Mouse (Mus musculus): ENCODE data around the gene Gfod2. TPM values are rescaled to one million over a fixed set of nuclear protein-coding genes. Genes with fewer than 3 reads are reported as not detected.
A peak's percentile ranks its signal among the peaks of the same experiment; 100 is the strongest.

Gene Gfod2
- total and polyA plus RNA-seq, 3 experiments: 7.8 to 14.2 (median 8.1) TPM

- DNase-seq: peak; percentile 52
These were observed 72.6 kb downstream of the Gfod2 start, which contains the start of gene Carmil2 for GRCm38 (mm10) chr8:105685796-105686308. Gene Carmil2, plus strand, starts transcription at chr8:105686274.

GRCm38 (mm10) chr8:105685325-105685724, 73.1 kb downstream of the Gfod2 start:
- no peak for DNase-seq

- DNase-seq: no peak
These were observed 80.6 kb downstream of the Gfod2 start for GRCm38 (mm10) chr8:105677891-105678290.

Other genes starting within 250 kb of the Gfod2 start
- gene Hsd11b2, start 239.9 kb downstream of the Gfod2 start, total RNA-seq (2021): under 1 TPM; 0.14 to 0.35 TPM
- gene Hsd11b2, start 239.9 kb downstream of the Gfod2 start, polyA plus RNA-seq (2012; rRNA removed): 1.2 and 2.2 TPM in 2 replicates
- gene Atp6v0d1, start 192.6 kb downstream of the Gfod2 start, total RNA-seq (2021): 100 to 1,000 TPM; 113 to 118 TPM
- 77.6 and 80.3 TPM in 2 replicates for gene Atp6v0d1, start 192.6 kb downstream of the Gfod2 start, polyA plus RNA-seq (2012; rRNA removed)
- 10 to 100 TPM; 23.2 to 37.3 TPM for gene Ripor1, start 153.4 kb downstream of the Gfod2 start, total RNA-seq (2021)
- gene Ripor1, start 153.4 kb downstream of the Gfod2 start, polyA plus RNA-seq (2012; rRNA removed): 29.8 and 33.0 TPM in 2 replicates
- 10 to 100 TPM; 51.5 to 53.4 TPM for gene Ctcf, start 122.1 kb downstream of the Gfod2 start, total RNA-seq (2021)
- gene Ctcf, start 122.1 kb downstream of the Gfod2 start, polyA plus RNA-seq (2012; rRNA removed): 14.5 and 15.6 TPM in 2 replicates
- 1 to 10 TPM; 2.3 to 2.4 TPM for gene Agrp, start 121.3 kb downstream of the Gfod2 start, total RNA-seq (2021)
- 1.5 and 2.6 TPM in 2 replicates for gene Agrp, start 121.3 kb downstream of the Gfod2 start, polyA plus RNA-seq (2012; rRNA removed)
- 1 to 10 TPM; 2.0 to 2.9 TPM for gene Carmil2, start 72.4 kb downstream of the Gfod2 start, total RNA-seq (2021)
- gene Carmil2, start 72.4 kb downstream of the Gfod2 start, polyA plus RNA-seq (2012; rRNA removed): 3.3 and 4.2 TPM in 2 replicates
- gene Acd, start 57.6 kb downstream of the Gfod2 start, total RNA-seq (2021): 10 to 100 TPM; 21.7 to 28.7 TPM
- gene Acd, start 57.6 kb downstream of the Gfod2 start, polyA plus RNA-seq (2012; rRNA removed): 39.9 and 41.9 TPM in 2 replicates
- 10 to 100 TPM; 11.0 to 14.7 TPM for gene Pard6a, start 57.5 kb downstream of the Gfod2 start, total RNA-seq (2021)
- gene Pard6a, start 57.5 kb downstream of the Gfod2 start, polyA plus RNA-seq (2012; rRNA removed): 20.2 and 21.3 TPM in 2 replicates
- gene 4933405L10Rik, start 51.0 kb downstream of the Gfod2 start, total RNA-seq (2021): not detected
- 0.10 TPM in 1 of 2 replicates, not detected in the other for gene 4933405L10Rik, start 51.0 kb downstream of the Gfod2 start, polyA plus RNA-seq (2012; rRNA removed)
- gene Enkd1, start 50.5 kb downstream of the Gfod2 start, total RNA-seq (2021): 1 to 10 TPM; 2.9 to 6.8 TPM
- gene Enkd1, start 50.5 kb downstream of the Gfod2 start, polyA plus RNA-seq (2012; rRNA removed): 9.7 and 12.9 TPM in 2 replicates
- gene Ranbp10, start 68.7 kb upstream of the Gfod2 start, total RNA-seq (2021): 10 to 100 TPM; 19.7 to 23.6 TPM
- gene Ranbp10, start 68.7 kb upstream of the Gfod2 start, polyA plus RNA-seq (2012; rRNA removed): 22.2 and 27.3 TPM in 2 replicates
- gene Tsnaxip1, start 69.1 kb upstream of the Gfod2 start, total RNA-seq (2021): not detected
- gene Tsnaxip1, start 69.1 kb upstream of the Gfod2 start, polyA plus RNA-seq (2012; rRNA removed): not detected in 2 replicates
- gene Cenpt, start 94.6 kb upstream of the Gfod2 start, total RNA-seq (2021): 1 to 10 TPM; 5.9 to 6.7 TPM
- gene Cenpt, start 94.6 kb upstream of the Gfod2 start, polyA plus RNA-seq (2012; rRNA removed): 5.9 and 8.1 TPM in 2 replicates
- gene Thap11, start 96.5 kb upstream of the Gfod2 start, total RNA-seq (2021): 10 to 100 TPM; 31.7 to 38.0 TPM
- 79.7 and 91.6 TPM in 2 replicates for gene Thap11, start 96.5 kb upstream of the Gfod2 start, polyA plus RNA-seq (2012; rRNA removed)
- 10 to 100 TPM; 30.2 to 44.0 TPM for gene Nutf2, start 101.9 kb upstream of the Gfod2 start, total RNA-seq (2021)
- gene Nutf2, start 101.9 kb upstream of the Gfod2 start, polyA plus RNA-seq (2012; rRNA removed): 19.3 and 24.8 TPM in 2 replicates
- gene Edc4, start 122.2 kb upstream of the Gfod2 start, total RNA-seq (2021): 10 to 100 TPM; 33.8 to 35.9 TPM
- gene Edc4, start 122.2 kb upstream of the Gfod2 start, polyA plus RNA-seq (2012; rRNA removed): 74.9 and 97.4 TPM in 2 replicates
- gene Nrn1l, start 134.9 kb upstream of the Gfod2 start, total RNA-seq (2021): 1 to 10 TPM; 1.3 to 1.6 TPM
- gene Nrn1l, start 134.9 kb upstream of the Gfod2 start, polyA plus RNA-seq (2012; rRNA removed): 4.6 TPM in 2 replicates
- gene Pskh1, start 141.8 kb upstream of the Gfod2 start, total RNA-seq (2021): 10 to 100 TPM; 32.5 to 33.3 TPM
- gene Pskh1, start 141.8 kb upstream of the Gfod2 start, polyA plus RNA-seq (2012; rRNA removed): 45.3 and 51.2 TPM in 2 replicates
- gene Ctrl, start 175.2 kb upstream of the Gfod2 start, total RNA-seq (2021): under 1 TPM; 0.73 to 0.84 TPM
- 1.1 and 2.0 TPM in 2 replicates for gene Ctrl, start 175.2 kb upstream of the Gfod2 start, polyA plus RNA-seq (2012; rRNA removed)
- 10 to 100 TPM; 77.0 to 79.0 TPM for gene Psmb10, start 179.8 kb upstream of the Gfod2 start, total RNA-seq (2021)
- gene Psmb10, start 179.8 kb upstream of the Gfod2 start, polyA plus RNA-seq (2012; rRNA removed): 156 and 174 TPM in 2 replicates
- gene Lcat, start 184.7 kb upstream of the Gfod2 start, total RNA-seq (2021): 1 to 10 TPM; 1.3 to 2.9 TPM
- 1.9 and 3.3 TPM in 2 replicates for gene Lcat, start 184.7 kb upstream of the Gfod2 start, polyA plus RNA-seq (2012; rRNA removed)
- gene Slc12a4, start 207.4 kb upstream of the Gfod2 start, total RNA-seq (2021): 10 to 100 TPM; 40.2 to 60.5 TPM
- gene Slc12a4, start 207.4 kb upstream of the Gfod2 start, polyA plus RNA-seq (2012; rRNA removed): 62.4 and 63.2 TPM in 2 replicates
- gene Dpep3, start 220.8 kb upstream of the Gfod2 start, total RNA-seq (2021): not detected
- 0.21 TPM in 1 of 2 replicates, not detected in the other for gene Dpep3, start 220.8 kb upstream of the Gfod2 start, polyA plus RNA-seq (2012; rRNA removed)
- gene Dus2, start 232.7 kb upstream of the Gfod2 start, total RNA-seq (2021): 10 to 100 TPM; 13.6 to 19.6 TPM
- gene Dus2, start 232.7 kb upstream of the Gfod2 start, polyA plus RNA-seq (2012; rRNA removed): 5.5 and 5.6 TPM in 2 replicates
- gene Dpep2nb, start 247.3 kb upstream of the Gfod2 start, total RNA-seq (2021): not detected
- not detected in 2 replicates for gene Dpep2nb, start 247.3 kb upstream of the Gfod2 start, polyA plus RNA-seq (2012; rRNA removed)